Mouse (Mus musculus) monocyte, adult 5-6 weeks (primary cell): ENCODE data around the gene Gm28053. TPM values are rescaled to one million over a fixed set of nuclear protein-coding genes. Genes with fewer than 3 reads are reported as not detected.

Experiments used
- ATAC-seq: fragments of 153-309, 156-312 bp; replicated peaks from 2 replicates; pipeline ENCODE4 v1.8.0; 2017; ENCODE audit warnings: mild to moderate bottlenecking; ENCODE audit not compliant: low TSS enrichment, insufficient number of reproducible peaks, severe bottlenecking, poor library complexity, low FRiP score
- total RNA-seq: library from RNA; stranded (forward); fragments of 200-1000, 200-491, 200-594 nt; gene quantifications from 3 replicates; pipeline ENCODE4 v1.2.3, GENCODE M21; 2017

Gm28053 gene
- total RNA-seq, 1 experiment from 2014 or later = 34.4 TPM

DNA sequence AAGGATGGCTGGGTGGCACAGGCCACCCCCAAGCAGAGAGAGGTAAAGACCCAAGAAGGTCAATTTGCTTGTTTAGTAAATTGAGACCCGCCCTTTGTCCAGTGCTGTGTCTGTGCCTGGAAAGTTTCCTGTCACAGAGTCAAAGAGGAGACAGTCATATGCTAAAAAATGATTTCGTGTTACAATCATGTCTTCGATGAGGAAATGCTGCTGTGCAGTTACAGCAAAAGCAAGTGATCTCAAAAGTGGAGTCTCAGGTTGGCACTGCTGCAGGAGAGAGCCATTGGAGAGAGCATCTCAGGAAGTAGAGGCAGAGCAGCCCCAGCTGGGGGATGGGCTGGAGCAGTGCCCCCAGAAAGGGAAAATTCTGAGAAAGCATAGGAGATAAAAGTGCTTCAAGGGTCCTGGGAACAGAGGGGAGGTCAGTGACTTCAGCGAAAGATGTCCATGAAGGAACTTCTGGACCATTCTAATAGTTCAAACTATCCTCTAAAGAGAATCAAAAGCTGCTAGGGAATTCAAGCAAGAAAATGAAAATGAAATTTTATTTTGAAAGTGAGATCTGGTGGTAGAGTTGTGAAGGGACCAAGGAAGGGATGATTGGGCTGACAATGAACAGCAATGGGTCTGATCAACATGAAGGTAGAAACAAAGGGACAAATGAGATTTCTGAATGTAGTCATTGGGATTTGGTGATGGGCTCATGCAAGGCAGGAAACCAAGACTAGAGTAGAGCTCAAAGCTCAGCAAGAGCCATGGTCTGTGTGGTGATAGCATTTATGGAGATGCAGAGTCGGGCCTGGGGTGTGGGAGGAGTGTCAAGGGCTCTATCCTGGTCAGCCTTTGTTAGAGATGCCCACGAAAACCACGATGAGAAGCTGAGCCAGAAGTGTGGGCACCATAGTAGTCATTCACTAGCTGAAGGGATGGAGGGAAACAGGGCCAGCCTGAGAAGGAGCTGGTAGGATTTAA is 32.4 kb upstream of the Gm28053 start:
- no peak for ATAC-seq

DNA sequence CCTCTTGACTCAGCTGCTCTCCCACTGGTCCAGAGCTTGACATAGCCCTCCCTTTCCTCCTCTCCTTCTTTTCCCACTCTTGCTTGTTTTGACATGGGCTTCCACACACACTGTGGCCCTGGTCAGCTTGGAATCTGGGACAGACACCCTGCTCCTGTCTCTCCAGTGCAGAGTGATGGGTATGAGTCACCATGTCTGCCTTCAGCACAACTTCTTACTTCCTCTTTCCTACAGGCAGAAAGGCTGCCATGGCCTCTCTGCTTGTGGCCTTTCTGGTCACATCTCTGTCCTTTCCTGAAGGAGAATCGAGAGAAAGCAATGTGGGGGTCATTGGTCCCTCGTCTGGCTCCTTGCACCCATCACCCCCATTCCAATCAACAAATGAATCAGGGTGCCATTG is 31.3 kb upstream of the Gm28053 start:
- ATAC-seq = peak; percentile 52

DNA sequence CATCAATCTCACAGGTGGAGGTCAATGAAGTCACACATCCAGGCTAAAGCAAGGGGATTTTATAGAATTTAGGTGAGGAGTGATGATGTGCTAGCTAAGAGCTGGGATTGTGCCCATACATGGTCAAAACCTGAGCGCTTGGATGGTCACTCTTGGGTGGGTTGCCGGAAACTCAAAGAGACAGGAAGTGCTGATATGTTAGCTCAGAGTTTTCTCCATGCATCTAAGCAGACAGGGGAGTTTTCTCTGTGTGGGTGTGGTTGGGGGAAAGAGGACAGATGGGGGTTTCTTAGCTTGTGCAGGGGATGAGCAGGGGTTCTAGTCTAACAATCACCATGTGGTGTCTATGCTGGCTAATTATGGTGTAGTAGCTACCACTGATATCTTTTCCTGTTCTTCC is 29.1 kb upstream of the Gm28053 start:
- ATAC-seq = no peak

DNA sequence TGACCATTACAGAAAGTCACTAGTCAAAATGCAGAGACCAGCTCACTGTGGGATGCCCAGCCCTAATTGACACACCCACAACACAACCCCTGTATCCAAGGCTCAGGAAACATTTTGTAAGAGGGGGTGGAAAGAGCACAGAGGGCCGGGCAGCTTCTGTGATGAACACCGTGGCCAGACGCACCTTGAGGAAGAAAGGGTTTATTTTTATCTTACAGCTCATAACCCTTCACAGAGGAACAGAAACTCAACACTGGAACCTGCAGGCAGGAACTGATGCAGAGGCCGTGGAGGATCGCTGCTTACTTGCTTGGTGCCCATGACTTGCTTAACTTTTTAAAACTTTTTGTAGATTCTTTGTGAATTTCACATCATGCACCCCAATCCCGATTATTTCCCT is 25.4 kb upstream of the Gm28053 start:
- ATAC-seq = peak; percentile 45; the same call in 1 of the 2 replicates

DNA sequence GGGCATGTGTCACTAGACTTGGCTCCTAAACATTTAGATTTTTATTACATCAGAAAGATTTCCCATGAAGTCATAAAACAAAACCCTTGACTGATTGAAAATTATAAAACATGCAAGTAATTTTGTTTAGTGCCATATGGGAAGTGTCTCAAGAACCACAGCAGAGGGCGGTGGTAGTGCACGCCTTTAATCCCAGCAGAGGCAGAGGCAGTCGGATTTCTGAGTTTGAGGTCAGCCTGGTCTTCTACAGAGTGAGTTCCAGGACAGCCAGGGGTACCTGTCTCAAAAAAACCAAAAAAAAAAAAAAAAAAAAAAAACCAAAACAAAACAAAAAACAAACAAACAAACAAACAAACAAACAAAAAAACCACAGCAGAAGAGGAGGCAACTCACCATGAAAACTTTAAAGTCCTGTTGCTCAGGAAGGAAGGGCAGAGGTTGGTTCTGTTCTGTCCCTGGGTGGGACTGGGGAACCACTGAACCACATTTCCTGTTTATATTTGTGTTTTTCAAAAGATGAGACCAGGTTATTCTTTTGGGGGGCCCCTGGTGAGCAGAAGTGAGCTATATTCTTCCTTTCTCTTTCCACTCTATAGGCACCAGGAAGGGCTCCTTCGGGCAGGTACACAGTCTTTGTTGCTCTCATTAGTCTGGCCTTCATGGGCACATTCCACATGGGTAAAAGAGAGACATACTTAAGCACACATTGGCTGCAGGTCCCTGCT is 21.4 kb upstream of the Gm28053 start:
- no peak for ATAC-seq

DNA sequence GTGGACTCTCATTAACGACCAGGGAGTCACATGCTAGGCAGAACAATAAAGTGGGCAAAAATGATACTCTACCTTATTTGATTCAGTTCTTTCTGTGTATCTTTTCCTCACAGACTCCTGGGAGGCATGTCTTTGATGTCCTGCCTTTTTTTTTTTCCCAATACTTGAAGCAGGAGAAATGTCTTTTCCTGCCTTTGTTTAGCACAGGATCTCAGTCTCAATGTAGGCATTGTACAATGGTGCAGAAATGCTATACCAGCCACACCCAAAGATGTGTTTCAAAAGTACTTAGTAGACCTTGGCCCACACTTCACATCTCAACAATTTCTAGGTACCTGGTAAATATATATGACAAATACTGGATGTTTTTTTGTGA is 20.9 kb upstream of the Gm28053 start:
- no peak for ATAC-seq

DNA sequence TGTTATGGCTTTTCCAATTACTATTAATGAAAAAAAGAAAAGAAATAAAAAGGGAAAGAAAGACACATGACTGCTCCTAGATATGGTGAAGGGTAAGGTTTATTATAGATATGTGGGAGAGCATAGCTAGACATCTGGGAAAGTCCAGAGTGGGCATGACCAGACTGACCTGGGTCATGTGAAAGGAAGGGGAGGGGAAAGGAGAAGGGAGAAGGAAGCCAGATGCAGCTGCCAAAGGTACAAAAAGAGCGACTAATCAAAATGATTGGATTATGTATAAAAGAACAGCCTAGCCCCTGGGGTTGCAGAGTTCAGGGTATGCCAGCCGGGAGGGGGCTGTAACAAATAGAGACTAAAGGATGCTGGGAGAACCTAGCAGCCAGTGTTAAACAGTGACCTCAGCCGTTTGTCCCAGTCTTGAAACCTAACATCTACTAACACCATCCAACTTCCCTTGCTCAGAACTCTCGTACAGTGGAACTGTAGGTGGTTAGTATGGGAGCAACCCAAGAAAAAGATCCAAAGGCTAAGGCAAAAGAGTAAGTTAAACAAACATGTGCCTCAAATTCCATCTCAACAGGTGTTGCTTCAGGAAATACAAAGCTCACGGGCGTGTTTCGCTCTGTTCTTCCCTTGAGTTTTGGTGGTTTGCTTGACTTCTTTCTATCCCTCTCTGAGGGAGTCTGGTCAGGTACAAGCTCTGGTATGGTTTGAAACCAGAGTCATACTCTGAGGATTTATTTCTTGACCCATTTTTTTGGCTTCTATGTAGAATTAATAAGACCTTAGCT is 20.1 kb upstream of the Gm28053 start:
- ATAC-seq = no peak

DNA sequence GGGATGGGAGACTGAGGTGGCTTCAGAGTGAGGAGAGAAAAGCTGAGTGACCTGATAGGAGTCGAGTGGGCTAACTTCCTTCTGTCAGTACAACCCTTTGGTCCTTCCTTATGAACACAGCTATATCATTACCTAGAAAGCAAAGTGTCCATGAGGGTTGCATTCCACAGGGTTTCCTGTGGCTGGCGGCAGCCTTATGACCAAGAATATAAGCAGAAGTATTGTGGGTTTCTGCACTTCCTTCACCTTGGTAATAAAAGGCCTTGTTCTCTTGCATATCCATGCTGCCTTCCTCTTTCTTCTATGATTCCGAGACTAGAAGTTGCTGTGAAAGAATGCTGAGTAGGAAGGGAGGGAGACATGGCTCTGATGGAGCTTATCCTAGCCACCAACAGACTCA is 19.5 kb upstream of the Gm28053 start:
- no peak for ATAC-seq

DNA sequence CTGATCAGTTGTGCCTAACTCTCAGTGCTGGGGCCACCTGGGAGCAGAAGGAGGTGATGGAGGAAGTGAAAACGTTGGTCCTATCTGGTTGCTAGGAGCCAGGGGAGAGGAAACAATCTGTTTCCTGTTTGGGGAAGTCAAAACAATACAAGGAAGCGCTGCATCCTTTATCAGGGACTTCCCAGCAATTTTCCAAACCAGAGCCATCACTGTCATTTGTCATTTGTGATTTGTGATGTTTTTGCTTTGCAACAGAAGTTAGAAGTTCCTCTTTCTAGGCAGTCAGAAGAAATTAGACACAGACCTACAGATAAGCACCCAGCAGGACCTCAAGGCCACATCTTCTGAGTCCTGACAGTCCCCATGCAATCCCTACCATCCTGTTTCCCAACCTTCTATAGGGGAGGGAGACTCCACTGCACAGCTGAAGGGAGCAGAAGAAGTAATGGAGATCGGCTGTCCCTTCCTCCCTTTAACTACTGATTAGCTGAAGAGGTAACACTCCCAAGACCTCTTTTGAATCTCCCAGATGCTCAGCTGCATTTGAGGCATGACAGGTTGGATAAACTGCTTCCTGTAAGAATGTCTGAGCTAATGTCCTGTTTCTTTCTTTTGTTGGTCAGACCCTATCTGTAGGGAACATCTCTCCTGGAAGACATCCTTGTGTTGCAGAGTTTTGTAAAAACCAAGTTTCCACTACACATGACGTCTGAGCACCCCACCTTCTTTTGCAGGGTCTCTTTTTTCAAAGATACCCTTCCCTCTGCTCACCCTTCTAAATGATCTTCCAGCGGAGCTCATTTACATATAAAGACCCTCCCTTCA is 17.9 kb upstream of the Gm28053 start:
- peak; percentile 37; the same call in 1 of the 2 replicates for ATAC-seq

DNA sequence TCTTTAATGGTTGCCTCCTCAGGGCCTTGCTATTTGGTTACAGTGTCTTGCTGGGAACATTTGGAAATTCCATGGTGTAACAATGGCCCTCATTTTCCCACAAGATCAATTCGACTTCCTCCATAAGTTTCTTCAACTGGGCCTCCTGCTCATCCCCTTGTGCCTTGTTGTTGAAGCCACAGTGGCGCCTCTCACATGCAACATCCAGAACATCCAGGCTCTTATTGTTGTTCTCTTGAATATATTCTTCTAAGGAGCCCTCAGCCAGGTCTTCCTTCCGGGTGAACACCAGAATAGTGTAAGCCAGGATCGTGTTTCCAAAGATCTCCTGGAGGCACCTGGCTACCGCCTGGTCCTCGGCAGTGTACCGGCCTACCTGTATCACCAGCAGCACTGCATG is 16.3 kb upstream of the Gm28053 start:
- ATAC-seq = no peak

DNA sequence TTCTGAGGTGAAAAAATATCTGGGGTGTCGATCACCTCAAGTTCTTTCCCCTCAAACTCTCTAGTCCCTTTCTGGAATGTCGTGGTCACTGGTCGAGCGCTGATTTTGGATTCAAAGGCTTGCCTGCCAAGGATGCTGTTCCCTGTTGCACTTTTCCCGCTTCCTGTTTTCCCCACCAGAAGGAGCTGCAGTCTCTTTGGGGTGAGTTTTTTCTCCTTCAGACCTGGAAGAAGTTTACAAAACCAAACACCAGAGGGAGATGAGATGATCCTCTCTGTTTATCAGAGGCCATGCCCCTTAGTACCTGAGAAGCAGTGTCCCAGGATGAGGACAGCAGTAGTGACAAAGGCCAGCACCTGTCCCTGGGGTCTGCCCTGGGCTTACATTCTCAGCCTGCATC is 15.8 kb upstream of the Gm28053 start:
- ATAC-seq = no peak

DNA sequence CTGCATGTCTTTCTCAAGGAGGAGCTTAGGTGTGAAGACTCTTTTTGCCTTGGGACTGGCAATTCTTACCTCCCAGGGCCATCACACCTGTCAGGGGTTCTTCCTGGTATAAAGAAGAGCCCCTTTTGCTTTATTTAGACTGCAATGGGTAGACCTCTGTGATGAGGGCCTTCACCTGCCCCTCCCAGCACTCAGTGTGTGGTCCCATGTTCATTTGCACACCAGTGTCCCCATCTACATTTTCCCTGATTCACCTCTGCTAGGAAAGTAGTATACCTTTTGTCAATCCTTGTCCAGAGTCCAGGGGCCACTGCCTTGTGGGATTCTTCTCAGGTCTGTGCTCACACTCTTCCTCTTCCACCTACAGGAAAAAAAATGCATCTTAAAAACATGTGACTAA is 14.3 kb upstream of the Gm28053 start:
- no peak for ATAC-seq

DNA sequence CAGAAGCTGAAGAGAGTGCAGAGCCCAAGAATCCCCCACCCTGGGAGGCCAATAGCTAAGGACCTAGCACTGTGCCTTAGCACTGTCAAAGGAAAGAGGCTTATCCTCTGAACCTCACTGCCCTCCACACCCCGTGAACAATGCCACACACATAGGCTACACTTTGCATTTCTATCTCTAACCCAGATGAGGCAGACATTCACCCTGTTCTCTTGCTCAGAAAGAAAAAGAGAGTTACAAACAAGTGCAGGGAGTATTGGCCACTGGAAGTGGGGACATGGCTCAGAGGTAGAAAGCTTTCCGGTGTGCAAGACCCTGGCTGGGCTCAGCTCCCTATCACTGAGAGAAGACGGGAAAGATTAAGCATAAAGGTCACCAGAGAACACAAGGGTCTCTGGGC is 12.3 kb upstream of the Gm28053 start:
- no peak for ATAC-seq

DNA sequence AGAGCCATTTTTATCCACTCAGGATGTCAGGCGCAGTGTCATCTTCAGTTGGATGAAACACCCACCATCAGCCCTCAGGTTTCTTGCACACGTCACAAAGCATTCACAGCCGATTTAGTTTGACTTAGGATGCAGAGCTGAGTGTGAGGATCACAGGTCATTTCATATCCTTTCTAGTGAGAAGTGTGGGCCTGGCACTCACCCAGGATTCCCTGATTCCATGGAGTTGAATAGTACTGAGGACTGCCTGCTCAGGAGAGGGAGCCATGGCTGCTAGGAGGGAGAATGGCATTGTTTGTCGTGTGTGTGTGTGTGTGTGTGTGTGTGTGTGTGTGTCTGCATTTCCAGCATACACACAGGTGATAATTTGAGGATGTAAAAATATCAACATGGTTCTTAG is 1.9 kb downstream of the Gm28053 start:
- ATAC-seq = no peak

DNA sequence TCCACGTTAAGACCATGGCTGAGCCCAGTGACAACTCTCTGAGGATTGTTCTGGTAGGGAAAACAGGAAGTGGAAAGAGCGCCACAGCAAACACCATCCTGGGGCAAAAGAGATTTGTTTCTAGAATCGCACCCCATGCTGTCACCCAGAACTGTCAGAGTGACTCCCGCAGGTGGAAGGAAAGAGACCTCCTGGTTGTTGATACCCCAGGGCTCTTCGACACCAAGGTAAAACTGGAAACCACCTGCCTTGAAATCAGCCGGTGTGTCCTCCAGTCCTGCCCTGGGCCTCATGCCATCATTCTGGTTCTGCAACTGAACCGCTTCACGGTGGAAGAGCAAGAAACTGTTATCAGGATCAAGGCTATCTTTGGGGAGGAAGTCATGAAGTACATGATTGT is 5.1 kb downstream of the Gm28053 start:
- no peak for ATAC-seq

DNA sequence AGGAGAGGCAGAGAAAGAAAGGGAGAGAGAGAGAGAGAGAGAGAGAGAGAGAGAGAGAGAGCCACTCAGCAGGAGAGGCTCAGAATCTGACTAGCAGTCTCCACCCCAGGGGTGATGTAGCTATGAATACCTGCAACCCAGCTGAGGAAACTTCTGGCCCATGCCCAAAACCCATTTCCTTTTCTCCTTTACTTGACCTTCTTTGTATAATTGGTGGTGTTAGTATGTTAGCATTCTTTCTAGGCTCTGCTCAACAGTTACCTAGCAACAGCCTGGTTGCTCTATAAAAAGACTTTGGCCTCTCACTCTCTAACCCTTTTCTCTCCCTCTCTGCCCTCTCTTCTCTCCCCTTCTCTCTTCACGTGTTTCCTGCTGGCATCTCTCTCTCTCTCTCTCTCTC is 7.1 kb downstream of the Gm28053 start:
- ATAC-seq = peak; percentile 44

DNA sequence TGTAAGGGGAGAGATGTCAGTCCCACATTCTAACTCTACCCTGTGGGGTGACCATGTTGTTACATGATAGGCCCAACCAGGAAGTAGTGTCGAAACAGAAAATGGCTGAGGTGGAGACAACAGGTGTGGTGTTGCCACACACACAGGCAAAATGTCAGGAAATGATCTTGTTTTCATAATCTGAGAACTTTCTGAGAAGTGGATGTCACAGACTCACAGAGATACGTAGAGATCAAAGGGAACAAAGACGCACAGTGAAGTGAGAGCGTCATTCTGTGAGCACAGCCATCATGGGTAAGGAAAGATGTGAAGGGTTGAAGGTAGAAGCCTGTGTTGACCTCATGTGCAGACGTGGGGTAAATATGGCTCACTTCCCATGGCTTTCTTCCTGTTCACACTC is 9.4 kb downstream of the Gm28053 start:
- peak; percentile 36; the same call in 1 of the 2 replicates for ATAC-seq

DNA sequence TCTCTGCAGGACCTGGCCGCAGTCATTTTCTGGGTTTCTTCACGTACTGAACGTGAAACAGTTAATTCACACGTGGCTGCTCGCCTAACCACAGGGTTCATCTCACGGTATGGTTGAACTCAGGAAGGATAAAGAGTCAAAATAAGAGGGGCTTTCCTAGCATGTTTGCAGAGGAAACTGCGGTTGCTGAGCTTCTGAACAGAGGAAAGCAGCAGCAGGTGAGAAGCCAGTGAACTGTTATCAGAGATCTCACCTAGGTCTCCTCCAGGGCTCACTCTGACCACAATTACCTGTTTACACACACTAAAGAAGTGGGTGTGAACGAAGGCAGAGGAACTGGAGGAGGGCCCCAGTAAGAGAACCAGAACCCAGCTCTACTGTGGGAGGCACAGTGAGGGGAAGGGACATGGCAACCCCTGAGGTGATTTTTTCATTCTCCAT is 14.5 kb downstream of the Gm28053 start:
- ATAC-seq = peak; percentile 83
